Mouse (Mus musculus) lung, adult 10 weeks (tissue): ENCODE results near the gene Ccdc163. TPM values are rescaled to one million over a fixed set of nuclear protein-coding genes. Genes with fewer than 3 reads are reported as not detected.

Source experiments
- polyA plus RNA-seq: library from polyadenylated mRNA; stranded (reverse); fragments of 350-450 nt; fragmentation: Illumina TruSeq; extraction: RNeasy Lipid Tissue Mini Kit (QIAGEN cat#74804); gene quantifications from one replicate; pipeline ENCODE4 v1.2.3, GENCODE M21; 2014; ENCODE audit warnings: low read depth, low replicate concordance; ENCODE audit not compliant: insufficient read depth

The Ccdc163 gene
- polyA plus RNA-seq: 15.2 TPM

GRCm38 (mm10) chr4:116708201-116708764 lies at the start of gene Ccdc163, which contains the start of gene Mmachc:
Gene Ccdc163 (plus strand): TSS chr4:116708509.
Gene Mmachc (minus strand): TSS chr4:116708406.

GRCm38 (mm10) chr4:116685402-116686061 lies 22.8 kb upstream of the Ccdc163 start, which contains the start of gene Prdx1:
Gene Prdx1 (plus strand): TSS chr4:116685544.

GRCm38 (mm10) chr4:116720343-116721097 lies 12.2 kb downstream of the Ccdc163 start, which contains the start of gene Tesk2:
Gene Tesk2 (plus strand): TSS chr4:116720948.

Other genes with a start within 250 kb of the Ccdc163 start
- 7.9 TPM for gene Mast2, start 244.3 kb upstream of the Ccdc163 start, polyA plus RNA-seq
- gene Ipp, start 201.0 kb upstream of the Ccdc163 start, polyA plus RNA-seq: 3.3 TPM
- 7.6 TPM for gene Tmem69, start 152.6 kb upstream of the Ccdc163 start, polyA plus RNA-seq
- 33.6 TPM for gene Gpbp1l1, start 150.9 kb upstream of the Ccdc163 start, polyA plus RNA-seq
- gene Ccdc17, start 111.9 kb upstream of the Ccdc163 start, polyA plus RNA-seq: 23.4 TPM
- gene Nasp, start 80.6 kb upstream of the Ccdc163 start, polyA plus RNA-seq: 16.1 TPM
- 561 TPM for gene Akr1a1, start 56.8 kb upstream of the Ccdc163 start, polyA plus RNA-seq
- 628 TPM for gene Prdx1, start 23.0 kb upstream of the Ccdc163 start, polyA plus RNA-seq
- 5.5 TPM for gene Mmachc, start 103 bp upstream of the Ccdc163 start, polyA plus RNA-seq
- gene Tesk2, start 12.4 kb downstream of the Ccdc163 start, polyA plus RNA-seq: 1.9 TPM
- 13.1 TPM for gene Toe1, start 99.1 kb downstream of the Ccdc163 start, polyA plus RNA-seq
- gene Mutyh, start 99.2 kb downstream of the Ccdc163 start, polyA plus RNA-seq: 2.1 TPM
- 0.30 TPM for gene Hpdl, start 113.2 kb downstream of the Ccdc163 start, polyA plus RNA-seq
- gene Zswim5, start 168.9 kb downstream of the Ccdc163 start, polyA plus RNA-seq: 0.73 TPM